Mouse (Mus musculus): ENCODE results near the gene Uba2.

- no peak for TF ChIP-seq GATA1 (IDR thresholded peaks at IDR 0.05; ENCODE audit: borderline replicate concordance, low read length)
- no peak for TF ChIP-seq FLI1 (IDR thresholded peaks at IDR 0.05; ENCODE audit: low read length)
These were observed 26.2 kb upstream of the Uba2 start for GRCm38 (mm10) chr7:34195632-34196031.
